8 mouse cellular contexts compared by ENCODE assay signal in genomic region chrX:162887931-162888511, GRCm38 (mm10). TPM values are rescaled to one million over a fixed set of nuclear protein-coding genes. Genes with fewer than 3 reads are reported as not detected.
DNase-seq lines count a peak whose midpoint lies in the region; ATAC-seq and TF ChIP-seq lines count a peak whose summit lies in the region.

TSS of gene Syap1 (minus strand) at chrX:162888447.

- peak within 1 kb of the TSS; percentile 66 to 82 (median 78) for H3K4me3 ChIP-seq in CH12.LX (replicated peaks in 1 of 3; ENCODE audit: low read depth in 2 of 3, low read length in 2 of 3, poor library complexity in 1 of 3)
- peak within 1 kb of the TSS; percentile 66 for H3K4me3 ChIP-seq in forebrain, embryonic 12.5 days (replicated peaks)
- H3K4me3 ChIP-seq in heart, embryonic 16.5 days (ENCODE audit: low read length) = peak within 1 kb of the TSS; percentile 78
- peak within 1 kb of the TSS; percentile 76 for H3K4me3 ChIP-seq in liver, embryonic 15.5 days (replicated peaks)
- peak within 1 kb of the TSS; percentile 61 for H3K4me3 ChIP-seq in neural tube, embryonic 11.5 days (ENCODE audit: low read depth, low read length)
- H3K4me3 ChIP-seq in stomach, embryonic 16.5 days (replicated peaks; ENCODE audit: low read length) = peak within 1 kb of the TSS; percentile 68

- TF ChIP-seq RAD21 in CH12.LX (IDR thresholded peaks at IDR 0.05; ENCODE audit: low read depth, low read length) = no peak

- in situ Hi-C loops in CH12.LX (cut with MboI; ENCODE audit: low pct_ligation_motif_present, low pct_unique_long_range_greater_than_20kb, low sequenced_read_pairs) = no loop called here

- no peaks in the 10 kb centered on the region for H3K9me3 ChIP-seq in CH12.LX (replicated peaks; ENCODE audit: low read length)
- no peaks in the 10 kb centered on the region for H3K9me3 ChIP-seq in forebrain, embryonic 12.5 days
- H3K9me3 ChIP-seq in heart, embryonic 16.5 days (replicated peaks; ENCODE audit: control insufficient read depth, low read length) = no peaks in the 10 kb centered on the region
- H3K9me3 ChIP-seq in liver, embryonic 15.5 days (replicated peaks) = no peaks in the 10 kb centered on the region
- no peaks in the 10 kb centered on the region for H3K9me3 ChIP-seq in neural tube, embryonic 11.5 days (ENCODE audit: control insufficient read depth, low read length)
- H3K9me3 ChIP-seq in stomach, embryonic 16.5 days (replicated peaks; ENCODE audit: control insufficient read depth, low read length) = no peaks in the 10 kb centered on the region

- dilution Hi-C loops in CH12.LX (cut with MboI; ENCODE audit: extremely low pct_ligation_motif_present, extremely low pct_unique_long_range_greater_than_20kb, low sequenced_read_pairs) = no loop called here

- TF ChIP-seq EP300 in CH12.LX (IDR thresholded peaks at IDR 0.05; ENCODE audit: low read length) = no peak

- H3K79me2 ChIP-seq in CH12.LX (replicated peaks; ENCODE audit: control insufficient read depth, extremely low read depth, insufficient read depth, poor library complexity, severe bottlenecking) = no peaks in the 10 kb centered on the region; the same call in 1 of the 2 replicates

- peak; percentile 97 for ATAC-seq in forebrain, embryonic 12.5 days (ENCODE audit: low FRiP score)
- ATAC-seq in heart, embryonic 16.5 days (replicated peaks; ENCODE audit: extremely low read depth, insufficient read depth, low FRiP score) = peak; percentile 94
- peak; percentile 87 for ATAC-seq in liver, embryonic 15.5 days (ENCODE audit: insufficient read depth)
- ATAC-seq in neural tube, embryonic 11.5 days (ENCODE audit: insufficient read depth, low FRiP score, low TSS enrichment) = peak; percentile 97
- peak; percentile 95 for ATAC-seq in stomach, embryonic 16.5 days (ENCODE audit: insufficient read depth, low FRiP score)

- peak; percentile 61; the same call in 1 of the 2 replicates for TF ChIP-seq POLR2A in CH12.LX (IDR thresholded peaks at IDR 0.05; ENCODE audit: low read depth, low read length)

- WGBS in forebrain, embryonic 12.5 days = 11% methylated on average over 32 of the region's 47 CpGs
- WGBS in heart, embryonic 16.5 days = 14% methylated on average over 43 of the region's 47 CpGs
- WGBS in liver, embryonic 15.5 days (ENCODE audit: insufficient replicate concordance) = 12% methylated on average over 35 of the region's 47 CpGs
- 16% methylated on average over 40 of the region's 47 CpGs for WGBS in neural tube, embryonic 11.5 days
- WGBS in stomach, embryonic 16.5 days = 17% methylated on average over 43 of the region's 47 CpGs

- H3K27ac ChIP-seq in CH12.LX (ENCODE audit: insufficient read depth, low read depth) = no peak within 1 kb of the TSS
- 0 out of 2 replicates have a peak within 1 kb of the TSS, but pooled peaks have one; percentile 19 for H3K27ac ChIP-seq in forebrain, embryonic 12.5 days
- peak within 1 kb of the TSS; percentile 66 for H3K27ac ChIP-seq in heart, embryonic 16.5 days (ENCODE audit: low read length)
- H3K27ac ChIP-seq in liver, embryonic 15.5 days (replicated peaks) = peak within 1 kb of the TSS; percentile 61; the same call in 1 of the 2 replicates
- no peak within 1 kb of the TSS for H3K27ac ChIP-seq in neural tube, embryonic 11.5 days (ENCODE audit: low read depth, low read length)
- H3K27ac ChIP-seq in stomach, embryonic 16.5 days (ENCODE audit: low read length) = peak within 1 kb of the TSS; percentile 60

- no peaks in the 10 kb centered on the region for H3K27me3 ChIP-seq in CH12.LX (replicated peaks)
- H3K27me3 ChIP-seq in forebrain, embryonic 12.5 days = no peaks in the 10 kb centered on the region
- H3K27me3 ChIP-seq in heart, embryonic 16.5 days (ENCODE audit: control insufficient read depth, insufficient read depth, low read length) = no peaks in the 10 kb centered on the region
- H3K27me3 ChIP-seq in liver, embryonic 15.5 days = no peaks in the 10 kb centered on the region
- no peaks in the 10 kb centered on the region for H3K27me3 ChIP-seq in neural tube, embryonic 11.5 days (ENCODE audit: control insufficient read depth, insufficient read depth, low read length)
- H3K27me3 ChIP-seq in stomach, embryonic 16.5 days (ENCODE audit: control insufficient read depth, insufficient read depth, low read length) = no peaks in the 10 kb centered on the region

- peak within 1 kb of the TSS; percentile 91 for H3K9ac ChIP-seq in CH12.LX (ENCODE audit: insufficient read depth, low read depth)
- peak within 1 kb of the TSS; percentile 72 for H3K9ac ChIP-seq in forebrain, embryonic 12.5 days
- peak within 1 kb of the TSS; percentile 88 for H3K9ac ChIP-seq in heart, embryonic 16.5 days (ENCODE audit: low read length)
- peak within 1 kb of the TSS; percentile 73 for H3K9ac ChIP-seq in liver, embryonic 15.5 days
- peak within 1 kb of the TSS; percentile 69 for H3K9ac ChIP-seq in neural tube, embryonic 11.5 days (ENCODE audit: low read length)
- peak within 1 kb of the TSS; percentile 83 for H3K9ac ChIP-seq in stomach, embryonic 16.5 days (ENCODE audit: low read length)

- no peaks in the 10 kb centered on the region for H3K36me3 ChIP-seq in CH12.LX (replicated peaks in 1 of 2; ENCODE audit: control insufficient read depth in 1 of 2, insufficient read depth in 1 of 2, low read length in 1 of 2)
- no peaks in the 10 kb centered on the region for H3K36me3 ChIP-seq in forebrain, embryonic 12.5 days (replicated peaks)
- no peaks in the 10 kb centered on the region for H3K36me3 ChIP-seq in heart, embryonic 16.5 days (ENCODE audit: control insufficient read depth, insufficient read depth)
- H3K36me3 ChIP-seq in liver, embryonic 15.5 days (replicated peaks) = no peaks in the 10 kb centered on the region
- H3K36me3 ChIP-seq in neural tube, embryonic 11.5 days (ENCODE audit: control insufficient read depth, insufficient read depth, low read length) = no peaks in the 10 kb centered on the region
- no peaks in the 10 kb centered on the region for H3K36me3 ChIP-seq in stomach, embryonic 16.5 days (ENCODE audit: control insufficient read depth, insufficient read depth, low read length)

- no peak for TF ChIP-seq CTCF in CH12.LX (conservative IDR thresholded peaks at IDR 0.05 in 1 of 2, IDR thresholded peaks at IDR 0.05 in 1 of 2; ENCODE audit: low read depth in 2 of 2, low read length in 2 of 2)

- H3K4me1 ChIP-seq in CH12.LX (ENCODE audit: control insufficient read depth in 1 of 2, insufficient read depth in 2 of 2) = no peaks in the 10 kb centered on the region
- H3K4me1 ChIP-seq in forebrain, embryonic 12.5 days = peaks cover 10% of the 10 kb centered on the region
- peaks cover 5% of the 10 kb centered on the region for H3K4me1 ChIP-seq in heart, embryonic 16.5 days (ENCODE audit: control insufficient read depth, insufficient read depth, low read length)
- H3K4me1 ChIP-seq in liver, embryonic 15.5 days (replicated peaks) = peaks cover 3% of the 10 kb centered on the region; the same call in 1 of the 2 replicates
- H3K4me1 ChIP-seq in neural tube, embryonic 11.5 days (ENCODE audit: control insufficient read depth, insufficient read depth, low read length) = no peaks in the 10 kb centered on the region
- H3K4me1 ChIP-seq in stomach, embryonic 16.5 days (ENCODE audit: control insufficient read depth, insufficient read depth, low read length) = 0 out of 2 replicates have a peak, but pooled peaks cover 4% of the 10 kb centered on the region

- peak; percentile 57 for DNase-seq in CH12.LX (ENCODE audit: extremely low read depth)
- peak; percentile 32 for DNase-seq in c-Kit-positive CD71-positive TER-119-negative erythroid progenitor cells, embryonic 14.5 days (ENCODE audit: low read depth)
- DNase-seq in kidney, postnatal 25 days = peak; percentile 92 to 93
- DNase-seq in neural tube, embryonic 11.5 days (ENCODE audit: low spot score) = peak; percentile 85

- H3K4me2 ChIP-seq in CH12.LX (ENCODE audit: insufficient read depth, low read depth, poor library complexity, severe bottlenecking) = peak within 1 kb of the TSS; percentile 3; the same call in 1 of the 2 replicates
- peak within 1 kb of the TSS; percentile 58 for H3K4me2 ChIP-seq in forebrain, embryonic 12.5 days
- peak within 1 kb of the TSS; percentile 66 for H3K4me2 ChIP-seq in heart, embryonic 16.5 days (ENCODE audit: low read depth, low read length)
- peak within 1 kb of the TSS; percentile 74 for H3K4me2 ChIP-seq in liver, embryonic 15.5 days
- peak within 1 kb of the TSS; percentile 49 for H3K4me2 ChIP-seq in neural tube, embryonic 11.5 days (ENCODE audit: low read depth)
- peak within 1 kb of the TSS; percentile 51 for H3K4me2 ChIP-seq in stomach, embryonic 16.5 days (ENCODE audit: low read depth, low read length)

TF ChIP-seq in CH12.LX, 34 proteins besides CTCF, POLR2A, EP300 and RAD21:
- TF ChIP-seq MYC (IDR thresholded peaks at IDR 0.05; ENCODE audit: low read depth, low read length) = no peak
- peak; percentile 61 for TF ChIP-seq HCFC1 (IDR thresholded peaks at IDR 0.05; ENCODE audit: low read depth, low read length)
- TF ChIP-seq ZC3H11A (IDR thresholded peaks at IDR 0.05; ENCODE audit: low read depth, low read length) = no peak
- no peak for TF ChIP-seq CHD1 (IDR thresholded peaks at IDR 0.05; ENCODE audit: low read depth, low read length)
- peak; percentile 34; the same call in 1 of the 2 replicates for TF ChIP-seq SIN3A (IDR thresholded peaks at IDR 0.05; ENCODE audit: low read length)
- peak; percentile 74 for TF ChIP-seq NRF1 (IDR thresholded peaks at IDR 0.05; ENCODE audit: low read depth, low read length)
- TF ChIP-seq MAFK (IDR thresholded peaks at IDR 0.05; ENCODE audit: insufficient replicate concordance, low read length) = no peak
- TF ChIP-seq SMC3 (IDR thresholded peaks at IDR 0.05; ENCODE audit: low read depth, low read length) = no peak
- TF ChIP-seq PAX5 (IDR thresholded peaks at IDR 0.05; ENCODE audit: low read length) = no peak
- TF ChIP-seq ELF1 (IDR thresholded peaks at IDR 0.05; ENCODE audit: low read depth, low read length) = 0 out of 2 replicates have a peak, but pooled peaks have one; percentile 10
- no peak for TF ChIP-seq JUN (IDR thresholded peaks at IDR 0.05; ENCODE audit: insufficient read depth, low read depth, low read length)
- TF ChIP-seq GABPA (IDR thresholded peaks at IDR 0.05; ENCODE audit: insufficient replicate concordance, low read depth, low read length) = no peak

RNA-seq across cellular contexts. Expression of gene Syap1, which starts in this region (rescaled TPM):
- total RNA-seq in CH12.LX (2012; rRNA removed) (5.9 and 6.2 TPM in 2 replicates), CH12.LX (2014; rRNA removed) (14.7 and 18.1 TPM in 2 replicates)
- polyA plus RNA-seq in CH12.LX (2012; ENCODE audit: insufficient read length, low read depth) = 12.3 and 13.4 TPM in 2 replicates
- 27.1 and 27.9 TPM in 2 replicates for polyA plus RNA-seq in forebrain, embryonic 12.5 days (2016; fragmentation: Nextera tagmentation; extraction: Ambion mirVana)
- polyA plus RNA-seq in heart, embryonic 16.5 days (2015; fragmentation: Nextera tagmentation; extraction: Ambion mirVana) = 24.3 and 30.2 TPM in 2 replicates
- 11.8 TPM in 2 replicates for polyA plus RNA-seq in liver, embryonic 15.5 days (2015; fragmentation: Nextera tagmentation; extraction: Ambion mirVana)
- polyA plus RNA-seq in neural tube, embryonic 11.5 days (2014; fragmentation: Nextera tagmentation; extraction: Ambion mirVana) = 35.0 and 39.4 TPM in 2 replicates
- 33.4 and 39.4 TPM in 2 replicates for polyA plus RNA-seq in stomach, embryonic 16.5 days (2015; fragmentation: Nextera tagmentation; extraction: Ambion mirVana)

Comparison
In these comparisons a context has a peak if more than half of its experiments do, and no peak if none do; other contexts are left out.
1. DNase-seq: peak in every context shown above with its lines; median percentile 92 in kidney, postnatal 25 days; 85 in neural tube, embryonic 11.5 days; 57 in CH12.LX; 32 in c-Kit-positive CD71-positive TER-119-negative erythroid progenitor cells, embryonic 14.5 days.
2. H3K27ac ChIP-seq: peak in forebrain, embryonic 12.5 days (single experiment), heart, embryonic 16.5 days (single experiment), liver, embryonic 15.5 days (single experiment) and stomach, embryonic 16.5 days (single experiment); none in CH12.LX (single experiment) and neural tube, embryonic 11.5 days (single experiment).
3. H3K4me2 ChIP-seq: peak in every context shown above with its lines; median percentile 74 in liver, embryonic 15.5 days; 66 in heart, embryonic 16.5 days; 58 in forebrain, embryonic 12.5 days; 51 in stomach, embryonic 16.5 days; 49 in neural tube, embryonic 11.5 days; 3 in CH12.LX.
4. Peak in every context shown above with its lines, with median percentiles within 50 percentile points of each other: H3K4me3 ChIP-seq, H3K9ac ChIP-seq and ATAC-seq.